Mouse (Mus musculus) neural tube, embryonic 10.5 days (tissue): Measurements from ENCODE around the gene Lrp4.
A peak's percentile ranks its signal among the peaks of the same experiment; 100 is the strongest.
"Not testable (repeated sequence)": the region's sequence is repeated elsewhere in the genome, so short reads cannot be mapped to it uniquely, and the experiment has no call there.

Experiments
- DNase-seq: peaks from one replicate; pipeline ENCODE4 v3.0.0-alpha.2; 2017; ENCODE audit warnings: low spot score; ENCODE audit errors: extremely low spot score

Lrp4 gene

DNA sequence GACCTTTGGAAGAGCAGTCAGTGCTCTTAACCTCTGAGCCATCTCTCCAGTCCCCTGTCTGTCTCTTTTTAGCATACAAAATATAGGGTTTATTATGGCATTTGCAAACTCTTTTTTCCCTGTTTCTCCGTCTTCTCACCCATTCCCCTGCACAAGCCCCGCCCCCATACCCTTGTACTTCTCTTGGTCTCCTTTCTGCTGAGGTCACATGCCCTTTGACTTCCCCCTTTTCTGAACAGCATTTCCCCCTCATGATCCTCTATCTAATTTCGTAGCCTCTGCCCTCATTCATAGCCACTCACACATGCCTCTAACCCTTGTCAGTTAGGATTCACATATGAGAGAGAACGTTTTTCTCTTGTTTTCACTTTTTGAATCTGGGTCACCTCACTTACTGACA lies 27.4 kb downstream of the Lrp4 start:
- DNase-seq = no peak

DNA sequence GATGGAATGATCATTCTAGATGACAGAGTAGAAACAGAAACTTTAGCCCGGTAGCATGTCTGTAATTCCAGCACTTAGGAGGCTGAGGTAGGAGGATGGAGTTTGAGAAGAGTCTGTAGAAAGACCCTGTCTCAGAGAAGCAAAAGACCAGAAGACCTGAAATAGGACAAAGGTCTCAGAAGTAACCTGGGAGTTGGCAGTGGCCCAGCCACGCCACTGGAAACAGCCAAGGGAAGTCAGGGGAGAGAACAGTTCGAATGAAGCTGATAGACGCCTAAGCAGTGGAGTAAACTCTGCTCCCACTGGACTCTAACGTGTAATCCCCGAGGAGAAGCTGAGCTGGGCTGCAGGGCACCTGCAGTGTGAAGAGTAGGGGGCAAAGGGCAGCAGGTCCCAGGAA lies 27.9 kb downstream of the Lrp4 start:
- no peak for DNase-seq

DNA sequence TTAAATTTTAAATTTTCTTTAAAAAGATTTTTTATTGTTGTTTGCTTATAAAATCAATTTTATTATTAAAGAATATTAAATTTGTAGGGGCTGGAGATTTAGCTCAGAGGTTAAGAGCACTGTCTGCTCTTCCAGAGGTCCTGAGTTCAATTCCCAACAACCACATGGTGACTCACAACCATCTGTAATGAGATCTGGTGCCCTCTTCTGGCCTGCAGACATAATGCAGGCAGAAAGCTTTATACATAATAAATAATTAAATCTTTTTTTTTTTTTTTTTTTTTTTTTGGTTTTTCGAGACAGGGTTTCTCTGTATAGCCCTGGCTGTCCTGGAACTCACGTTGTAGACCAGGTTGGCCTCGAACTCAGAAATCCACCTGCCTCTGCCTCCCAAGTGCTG lies 30.0 kb downstream of the Lrp4 start:
- not testable (repeated sequence) for DNase-seq

DNA sequence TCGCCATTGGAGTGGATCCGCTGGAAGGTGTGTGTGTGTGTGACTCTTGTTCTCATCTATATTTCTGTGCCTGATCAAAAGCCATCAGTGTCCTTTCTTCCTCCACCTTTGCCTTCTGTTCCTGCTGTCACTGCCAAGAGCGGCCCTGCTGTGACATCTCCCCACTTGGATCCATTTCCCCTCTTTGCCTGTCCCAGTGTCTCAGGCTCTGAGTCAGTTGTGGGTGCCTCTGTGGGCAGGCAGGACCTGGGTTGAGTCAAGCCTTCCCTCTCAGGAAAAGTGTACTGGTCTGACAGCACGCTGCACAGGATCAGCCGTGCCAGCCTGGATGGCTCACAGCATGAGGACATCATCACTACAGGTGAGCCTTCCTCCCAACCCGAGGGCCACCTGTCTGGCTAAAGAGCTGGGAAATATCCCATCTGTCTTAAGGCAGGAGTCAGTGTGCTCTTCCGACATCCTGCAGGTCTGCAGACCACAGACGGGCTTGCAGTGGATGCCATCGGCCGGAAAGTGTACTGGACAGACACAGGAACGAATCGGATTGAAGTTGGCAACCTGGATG lies 34.8 kb downstream of the Lrp4 start:
- DNase-seq = no peak

DNA sequence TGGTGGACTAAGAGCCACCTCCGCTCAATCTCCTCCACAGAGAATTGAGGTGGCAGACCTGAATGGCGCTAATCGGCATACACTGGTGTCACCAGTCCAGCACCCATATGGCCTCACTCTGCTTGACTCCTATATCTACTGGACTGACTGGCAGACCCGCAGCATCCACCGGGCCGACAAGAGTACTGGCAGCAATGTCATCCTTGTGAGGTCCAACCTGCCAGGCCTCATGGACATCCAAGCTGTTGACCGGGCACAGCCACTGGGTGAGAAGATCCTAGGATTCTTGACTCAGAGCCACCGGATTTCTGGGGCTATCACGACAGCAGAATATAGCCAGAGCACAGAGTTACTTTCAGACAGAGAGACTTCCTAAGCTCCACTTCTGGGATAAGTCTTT lies 36.7 kb downstream of the Lrp4 start:
- DNase-seq = no peak

DNA sequence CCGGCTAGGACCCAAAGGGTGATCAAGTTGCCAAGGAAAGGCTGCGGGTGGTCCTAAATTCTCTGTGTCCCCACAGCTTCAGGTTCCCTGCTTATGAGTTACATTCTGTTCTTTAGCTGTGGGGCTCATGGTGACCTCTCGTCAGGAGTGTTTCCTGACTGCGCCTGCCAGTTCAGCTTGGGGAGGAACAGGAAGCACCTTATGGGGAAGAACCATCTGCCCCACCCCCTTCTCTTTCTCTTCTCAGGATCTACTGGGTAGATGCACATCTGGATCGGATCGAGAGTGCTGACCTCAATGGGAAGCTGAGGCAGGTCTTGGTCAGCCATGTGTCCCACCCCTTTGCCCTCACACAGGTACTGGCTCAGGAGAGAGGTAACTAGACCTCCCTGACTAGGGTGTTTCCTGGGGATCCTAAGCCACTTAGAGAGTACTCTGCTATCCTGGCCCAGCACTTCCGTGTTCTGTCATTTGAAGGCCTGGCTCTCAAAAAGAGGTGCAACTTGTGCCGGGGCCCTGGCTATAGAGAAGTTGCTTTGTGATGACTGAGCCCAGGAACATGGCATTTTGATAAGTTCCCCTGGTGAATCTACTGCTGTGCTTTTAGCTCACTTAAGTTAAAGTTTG lies 40.9 kb downstream of the Lrp4 start:
- no peak for DNase-seq

DNA sequence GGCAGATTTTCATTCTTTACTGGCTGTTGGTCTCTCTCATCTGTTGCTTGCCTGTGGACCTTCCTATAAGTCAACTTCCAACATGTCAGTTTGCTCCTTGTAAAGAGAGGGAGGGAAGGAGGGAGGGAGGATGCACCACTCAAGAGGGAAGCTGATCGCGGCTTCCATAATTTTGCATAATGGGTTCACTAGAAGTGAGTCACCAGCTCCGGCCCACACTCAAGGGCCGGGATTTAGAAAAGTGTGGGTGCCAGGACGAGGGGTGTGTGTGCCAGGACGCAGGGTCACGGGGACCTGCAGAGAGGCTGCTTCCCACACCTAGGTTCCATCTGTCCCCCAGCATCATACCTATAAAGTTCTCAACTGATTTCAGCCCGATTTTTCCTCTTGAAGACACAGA lies 50.8 kb downstream of the Lrp4 start:
- DNase-seq = no peak

DNA sequence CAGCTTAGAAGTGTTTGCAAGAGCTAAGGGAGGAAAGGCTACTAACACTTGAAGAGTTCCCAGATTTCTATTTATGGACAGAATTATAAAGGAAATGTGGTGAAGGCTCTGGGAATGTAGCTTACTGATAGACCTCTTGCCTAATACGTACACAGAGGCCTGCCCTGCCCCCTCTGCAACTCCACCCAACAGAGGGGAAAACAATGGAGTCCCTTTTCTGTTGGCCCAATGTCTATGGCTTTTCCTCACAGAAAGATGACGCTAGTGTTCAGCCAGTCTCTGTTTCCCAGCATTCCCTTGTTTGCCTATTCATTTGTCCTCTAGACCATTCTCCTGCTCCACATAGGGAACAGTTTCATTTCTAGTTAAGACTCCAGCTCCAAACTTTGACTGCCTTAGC lies 59.9 kb downstream of the Lrp4 start:
- DNase-seq = no peak

DNA sequence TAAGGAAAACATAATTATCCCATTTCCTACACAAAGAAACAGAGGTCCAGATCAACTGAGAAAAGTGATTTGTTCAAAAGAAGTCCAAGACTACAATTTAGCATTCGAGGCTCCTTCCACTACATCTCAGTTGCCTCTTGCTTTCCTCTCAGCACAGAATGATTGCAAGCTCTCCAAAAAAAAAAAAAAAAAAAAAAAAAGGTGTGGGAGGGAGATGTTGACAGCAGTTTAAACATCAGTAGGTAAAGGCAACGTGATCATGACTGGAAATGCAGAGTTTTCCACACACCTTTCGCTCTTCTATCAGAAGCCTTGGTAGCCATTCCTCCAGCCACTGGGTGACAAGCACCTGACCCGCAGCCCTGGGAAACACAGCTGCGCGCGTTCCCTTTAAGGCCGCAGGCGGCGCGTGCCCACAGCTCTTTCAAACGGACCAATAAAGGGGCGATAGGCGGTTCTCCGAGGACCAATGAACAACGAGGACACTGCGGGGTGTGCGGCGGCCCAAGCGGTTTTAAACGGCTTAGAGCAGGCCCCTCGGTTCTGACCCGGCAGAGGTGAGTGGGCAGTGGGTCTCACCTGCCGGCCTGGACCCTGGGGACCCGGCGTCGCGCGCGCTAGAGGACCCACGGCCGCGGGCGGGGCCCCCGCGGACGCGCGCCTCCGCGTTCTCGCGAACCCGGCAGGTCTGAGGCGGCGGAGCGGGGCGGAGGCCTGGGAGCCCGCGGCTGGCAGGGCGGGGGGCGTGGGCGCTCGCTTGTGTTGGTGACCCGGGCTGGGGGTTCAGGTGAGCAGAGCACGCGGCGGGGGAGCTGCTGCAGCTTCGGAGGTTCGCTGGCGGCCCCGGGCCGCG lies 69.2 kb downstream of the Lrp4 start, which contains the start of gene Ckap5:
Gene Ckap5 (plus strand): TSS at position 469 of the 853 bp plus-strand sequence.
- peak; percentile 97 for DNase-seq

DNA sequence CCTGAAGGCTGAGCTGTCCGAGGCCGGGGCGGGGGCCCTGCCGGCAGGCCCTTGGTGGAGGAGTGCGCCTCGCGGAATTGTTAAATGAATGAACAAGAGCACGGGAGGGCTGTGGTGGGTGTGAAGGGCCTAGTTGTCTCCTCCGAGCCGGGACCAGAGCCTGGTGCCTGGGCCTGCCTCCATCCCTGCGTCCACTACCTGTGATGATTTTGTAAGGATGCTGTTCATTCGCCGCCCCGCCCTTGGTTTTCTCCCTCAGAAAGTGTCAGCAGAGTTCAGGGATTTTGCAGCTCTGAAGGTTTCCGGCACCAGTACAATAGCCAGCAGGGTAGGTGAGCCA lies 69.8 kb downstream of the Lrp4 start:
- no peak for DNase-seq

DNA sequence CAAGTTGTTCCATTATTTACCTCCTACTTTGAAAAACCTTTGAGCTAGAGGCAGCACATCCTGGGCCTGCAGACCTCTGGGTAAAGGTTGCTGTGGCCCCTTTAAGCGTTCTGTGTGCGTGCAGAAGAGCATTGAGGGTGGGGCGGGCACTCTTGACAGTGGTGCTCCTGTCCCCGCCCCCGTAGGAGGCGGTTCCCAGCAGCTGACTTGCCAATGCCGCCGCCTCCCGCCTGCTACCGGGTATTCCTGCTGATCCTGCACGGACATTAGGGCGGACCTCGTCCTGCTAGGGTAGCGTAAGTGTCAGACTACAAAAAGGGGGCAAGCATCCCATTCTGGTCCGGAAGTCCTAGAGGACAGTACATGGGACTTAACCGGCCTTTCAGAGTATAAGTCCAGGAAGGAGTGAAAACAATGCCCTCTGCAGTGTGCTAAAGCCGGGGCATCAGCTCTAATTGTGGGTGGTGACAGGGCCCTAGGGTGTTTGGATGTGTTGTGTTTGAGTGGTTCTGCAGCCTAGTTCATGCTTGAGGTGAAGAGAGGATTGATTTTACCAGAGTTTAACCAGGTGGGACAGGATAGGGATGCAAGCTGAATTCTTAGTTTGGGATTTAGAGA lies 80.4 kb downstream of the Lrp4 start:
- DNase-seq = peak; percentile 67
